Mouse (Mus musculus): ENCODE results near the gene Mall.

The Mall gene

GRCm38 (mm10) chr2:127729671-127730070, at the start of gene Mall:
Mall (minus strand) TSS chr2:127729932.
- no peak for DNase-seq (ENCODE audit: low spot score)

- no peak for DNase-seq (ENCODE audit: low spot score)
Observed at GRCm38 (mm10) chr2:127778451-127778850, 48.7 kb upstream of the Mall start.

- no peak for DNase-seq (ENCODE audit: low spot score)
Observed at GRCm38 (mm10) chr2:127775013-127775412, 45.3 kb upstream of the Mall start.

GRCm38 (mm10) chr2:127774578-127774941, 44.8 kb upstream of the Mall start:
- DNase-seq (ENCODE audit: low spot score): no peak

- DNase-seq (ENCODE audit: low spot score): no peak
Observed at GRCm38 (mm10) chr2:127773938-127774577, 44.3 kb upstream of the Mall start.

GRCm38 (mm10) chr2:127761587-127761986, 31.9 kb upstream of the Mall start:
- no peak for DNase-seq (ENCODE audit: low spot score)

GRCm38 (mm10) chr2:127760429-127761000, 30.8 kb upstream of the Mall start:
- no peak for DNase-seq (ENCODE audit: low spot score)

- DNase-seq (ENCODE audit: low spot score): no peak
Observed at GRCm38 (mm10) chr2:127760014-127760413, 30.3 kb upstream of the Mall start.

GRCm38 (mm10) chr2:127759157-127759880, 29.6 kb upstream of the Mall start:
- peak; percentile 45 for DNase-seq (ENCODE audit: low spot score)

GRCm38 (mm10) chr2:127757171-127757570, 27.4 kb upstream of the Mall start:
- no peak for DNase-seq (ENCODE audit: low spot score)

- no peak for DNase-seq (ENCODE audit: low spot score)
Observed at GRCm38 (mm10) chr2:127754113-127754512, 24.4 kb upstream of the Mall start.

GRCm38 (mm10) chr2:127751849-127752610, 22.3 kb upstream of the Mall start:
- DNase-seq (ENCODE audit: low spot score): no peak

- DNase-seq (ENCODE audit: low spot score): peak; percentile 75
Observed at GRCm38 (mm10) chr2:127749376-127749775, 19.6 kb upstream of the Mall start.

GRCm38 (mm10) chr2:127748316-127748715, 18.6 kb upstream of the Mall start:
- DNase-seq (ENCODE audit: low spot score): no peak

- DNase-seq (ENCODE audit: low spot score): no peak
Observed at GRCm38 (mm10) chr2:127742637-127743036, 12.9 kb upstream of the Mall start.

GRCm38 (mm10) chr2:127740756-127741519, 11.2 kb upstream of the Mall start:
- DNase-seq (ENCODE audit: low spot score): peak; percentile 90

GRCm38 (mm10) chr2:127737885-127738284, 8.2 kb upstream of the Mall start:
- no peak for DNase-seq (ENCODE audit: low spot score)

- DNase-seq (ENCODE audit: low spot score): no peak
Observed at GRCm38 (mm10) chr2:127736631-127737209, 7.0 kb upstream of the Mall start.

- no peak for DNase-seq (ENCODE audit: low spot score)
Observed at GRCm38 (mm10) chr2:127735512-127736145, 5.9 kb upstream of the Mall start.

GRCm38 (mm10) chr2:127734889-127735288, 5.2 kb upstream of the Mall start:
- no peak for DNase-seq (ENCODE audit: low spot score)
